Mouse (Mus musculus) MN1 (cell line): ENCODE data around the gene Rln3.
A peak's percentile ranks its signal among the peaks of the same experiment; 100 is the strongest.
"Not testable (repeated sequence)": the region's sequence is repeated elsewhere in the genome, so short reads cannot be mapped to it uniquely, and the experiment has no call there.

Experiments used
- DNase-seq: peaks from one replicate; pipeline ENCODE4 v3.0.0-alpha.2; 2016; ENCODE audit warnings: low spot score

Gene Rln3

GRCm38 (mm10) chr8:84021096-84021495, 23.7 kb downstream of the Rln3 start, which contains the start of gene Palm3:
Gene Palm3, plus strand, starts transcription at chr8:84021471.
- DNase-seq: no peak

DNA sequence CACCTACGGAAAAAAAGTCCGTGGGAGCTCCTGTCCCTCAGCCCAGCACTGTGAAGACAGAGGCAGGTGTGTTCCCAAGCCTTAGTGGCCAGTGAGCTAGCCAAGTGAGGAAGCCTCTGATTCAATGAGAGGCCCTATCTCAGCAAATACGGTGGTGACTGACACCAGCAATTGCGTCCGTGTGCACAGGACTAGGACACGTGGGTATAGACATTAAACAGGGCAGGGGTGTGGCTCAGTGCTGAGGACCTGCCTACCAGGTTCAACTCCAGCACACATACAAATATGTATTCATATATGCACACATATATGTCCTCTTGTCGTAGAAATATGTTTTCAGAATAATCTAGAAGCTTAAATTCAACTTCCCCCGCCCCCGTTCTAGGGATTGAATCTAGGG, 25.1 kb downstream of the Rln3 start:
- no peak for DNase-seq

GRCm38 (mm10) chr8:84015833-84016232, 29.0 kb downstream of the Rln3 start:
- no peak for DNase-seq

DNA sequence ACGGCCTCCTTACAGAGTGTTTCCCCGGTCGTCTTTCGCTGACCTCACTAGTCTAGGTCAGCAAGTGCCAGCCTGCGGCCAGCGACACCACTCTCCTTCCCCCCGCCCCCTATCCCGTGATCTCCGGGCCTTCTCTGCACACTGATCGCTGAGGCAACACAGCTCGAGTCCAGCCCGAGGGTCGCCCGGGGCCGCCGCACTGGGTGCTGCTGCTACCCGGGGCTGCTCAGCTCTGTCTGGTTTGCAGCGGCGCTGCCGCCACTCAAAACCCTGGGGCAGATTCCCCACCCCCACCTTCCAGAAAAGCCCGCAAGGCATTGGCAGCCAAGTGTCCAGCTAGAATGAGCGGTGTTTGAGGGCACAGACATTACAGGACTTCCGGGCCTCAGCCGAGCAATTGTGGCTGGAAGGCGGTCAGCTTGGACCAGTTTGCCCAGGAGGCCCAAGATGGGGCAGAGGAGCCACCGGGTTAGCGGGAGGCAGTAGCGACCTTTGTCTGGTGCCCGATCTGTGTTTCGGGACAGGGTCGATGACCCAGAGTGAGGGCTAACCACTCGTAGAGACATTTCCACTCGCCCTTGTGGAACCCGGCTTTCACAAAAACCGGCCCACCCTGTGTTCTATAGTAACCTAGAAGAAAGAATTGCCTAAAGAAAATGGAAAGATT, 32.2 kb downstream of the Rln3 start:
- peak; percentile 47 for DNase-seq

- DNase-seq: peak; percentile 57
Measured at GRCm38 (mm10) chr8:84011705-84012498, 32.9 kb downstream of the Rln3 start, which contains the start of gene 2210011C24Rik. Gene 2210011C24Rik, minus strand, starts transcription at chr8:84012171.

DNA sequence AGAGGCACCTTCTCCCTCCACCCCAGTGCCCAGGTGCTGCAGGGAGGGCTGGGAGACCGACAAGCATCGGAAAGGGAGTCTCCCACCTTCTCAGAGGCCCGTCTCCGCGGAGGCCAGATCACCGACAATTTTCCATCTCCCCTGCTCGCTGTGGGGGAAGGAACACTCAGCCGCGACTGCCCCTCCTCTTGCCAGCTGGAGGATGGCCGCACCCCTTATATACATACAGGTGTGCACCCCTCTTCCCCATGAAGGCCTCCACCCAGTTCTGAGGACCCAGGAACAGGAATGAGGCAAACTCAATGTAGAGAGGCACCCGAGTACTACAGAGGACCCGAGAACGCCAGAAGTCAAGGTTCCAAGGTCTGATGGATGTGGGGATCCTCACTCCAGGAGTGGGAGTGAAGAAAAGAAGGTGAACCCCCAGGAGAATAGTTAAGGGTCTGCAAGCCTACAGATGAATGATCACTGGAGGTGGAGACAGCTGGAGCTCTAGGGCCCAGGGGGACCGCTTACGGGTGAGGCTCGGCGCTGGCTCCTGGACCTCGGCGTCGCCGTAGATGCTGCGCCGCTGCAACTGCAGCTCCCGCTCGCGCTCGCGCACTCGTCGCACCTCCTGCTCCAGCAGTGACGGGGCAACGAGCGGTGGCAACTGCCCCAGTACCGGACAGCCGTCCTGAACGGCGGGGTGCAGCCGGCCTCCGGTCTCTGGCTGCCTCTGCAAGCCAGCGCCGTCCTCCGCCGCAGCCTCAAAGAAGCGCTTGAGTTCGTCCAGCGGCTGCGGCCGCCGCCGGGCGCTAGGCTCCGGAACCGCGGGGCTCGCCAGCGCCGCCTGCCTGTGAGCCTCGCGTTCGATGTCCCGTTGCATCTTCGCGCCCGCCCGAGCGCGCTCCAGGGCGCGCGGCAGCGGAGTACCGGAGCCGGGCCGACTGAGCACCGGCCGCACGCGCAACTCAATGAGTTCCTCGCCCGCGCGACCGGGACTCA, 33.9 kb downstream of the Rln3 start:
- peak; percentile 86 for DNase-seq

- peak; percentile 91 for DNase-seq
Measured at GRCm38 (mm10) chr8:84009876-84010275, 34.9 kb downstream of the Rln3 start.

GRCm38 (mm10) chr8:84008362-84008761, 36.4 kb downstream of the Rln3 start:
- DNase-seq: no peak

DNA sequence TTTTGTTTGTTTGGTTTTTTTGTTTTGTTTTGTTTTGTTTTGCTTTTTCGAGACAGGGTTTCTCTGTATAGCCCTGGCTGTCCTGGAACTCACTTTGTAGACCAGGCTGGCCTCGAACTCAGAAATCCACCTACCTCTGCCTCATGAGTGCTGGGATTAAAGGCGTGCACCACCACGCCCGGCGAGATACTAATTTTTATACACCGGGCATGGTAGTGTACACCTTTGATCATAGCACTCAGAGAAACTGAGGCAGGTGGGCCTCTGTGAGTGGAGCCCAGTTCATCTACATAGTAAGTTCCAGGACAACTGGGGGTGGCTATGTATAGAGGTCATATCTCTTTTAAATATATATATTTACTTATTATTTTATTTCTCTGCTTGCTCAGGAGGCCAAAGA, 39.3 kb downstream of the Rln3 start:
- DNase-seq: not testable (repeated sequence)

DNA sequence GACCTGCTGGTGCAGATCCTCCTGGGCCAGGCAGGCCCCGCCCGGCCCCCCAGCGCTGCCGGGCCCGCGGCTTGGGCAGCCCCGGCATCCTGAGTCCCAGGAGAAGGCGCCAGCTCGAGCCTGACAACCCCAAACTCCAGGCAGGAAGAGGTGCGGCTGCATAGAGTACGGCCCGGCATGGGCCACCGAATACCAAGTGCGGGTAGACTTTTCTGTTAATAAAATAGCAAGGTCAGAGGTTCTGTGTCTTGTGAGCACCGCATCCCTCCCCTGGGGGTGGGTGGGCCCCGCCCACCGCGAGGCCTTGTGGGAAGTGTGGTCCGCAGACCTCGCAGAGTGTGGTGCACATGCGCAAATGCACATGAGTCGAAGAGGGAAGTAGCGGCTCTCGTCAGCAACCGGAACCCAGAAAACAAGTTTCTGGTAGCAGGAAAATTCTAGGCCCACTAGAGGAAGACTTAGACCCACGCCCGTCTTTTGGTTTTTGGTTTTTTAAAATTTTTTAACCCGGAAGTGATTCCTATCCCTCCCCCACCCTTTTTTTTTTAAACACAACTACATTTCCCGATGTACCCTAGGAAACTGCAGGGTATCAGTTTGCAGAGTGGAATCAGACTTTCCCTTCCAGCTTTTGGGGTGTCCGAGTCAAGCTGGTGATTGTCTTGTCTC, 40.1 kb downstream of the Rln3 start:
- DNase-seq: peak; percentile 95

- DNase-seq: no peak
Measured at GRCm38 (mm10) chr8:84003612-84004246, 41.1 kb downstream of the Rln3 start.

DNA sequence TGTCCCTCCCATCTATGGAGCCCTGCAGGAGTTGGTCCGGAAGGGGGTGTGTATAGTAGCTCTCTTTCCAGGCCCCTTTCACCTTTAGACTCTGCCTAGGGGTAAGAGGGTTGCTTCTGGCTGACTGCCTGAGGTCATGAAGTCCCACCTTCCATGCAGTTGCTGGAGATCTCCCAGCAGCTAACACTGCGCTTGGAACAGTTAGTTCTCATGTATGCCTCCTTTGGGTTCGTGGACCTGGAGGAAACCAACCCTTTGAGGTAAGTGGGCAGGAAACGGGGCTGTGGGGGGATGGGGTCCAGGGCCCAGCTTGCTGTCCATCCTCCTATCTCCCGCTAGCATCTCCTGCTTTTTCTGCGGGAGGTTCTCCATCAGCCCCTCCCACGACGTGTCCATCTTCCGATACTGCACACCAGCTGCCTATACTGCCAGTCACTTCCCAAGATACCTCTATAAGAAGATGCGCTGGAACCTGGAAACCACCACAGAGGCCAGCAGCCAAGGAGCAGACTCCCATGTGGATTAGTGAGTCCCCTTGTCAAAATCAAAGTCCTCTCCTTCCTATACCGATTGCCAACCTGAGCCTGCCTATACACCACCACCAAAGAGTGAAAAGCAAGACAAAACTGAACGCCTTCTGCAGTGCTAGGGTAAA, 41.7 kb downstream of the Rln3 start:
- peak; percentile 72 for DNase-seq

DNA sequence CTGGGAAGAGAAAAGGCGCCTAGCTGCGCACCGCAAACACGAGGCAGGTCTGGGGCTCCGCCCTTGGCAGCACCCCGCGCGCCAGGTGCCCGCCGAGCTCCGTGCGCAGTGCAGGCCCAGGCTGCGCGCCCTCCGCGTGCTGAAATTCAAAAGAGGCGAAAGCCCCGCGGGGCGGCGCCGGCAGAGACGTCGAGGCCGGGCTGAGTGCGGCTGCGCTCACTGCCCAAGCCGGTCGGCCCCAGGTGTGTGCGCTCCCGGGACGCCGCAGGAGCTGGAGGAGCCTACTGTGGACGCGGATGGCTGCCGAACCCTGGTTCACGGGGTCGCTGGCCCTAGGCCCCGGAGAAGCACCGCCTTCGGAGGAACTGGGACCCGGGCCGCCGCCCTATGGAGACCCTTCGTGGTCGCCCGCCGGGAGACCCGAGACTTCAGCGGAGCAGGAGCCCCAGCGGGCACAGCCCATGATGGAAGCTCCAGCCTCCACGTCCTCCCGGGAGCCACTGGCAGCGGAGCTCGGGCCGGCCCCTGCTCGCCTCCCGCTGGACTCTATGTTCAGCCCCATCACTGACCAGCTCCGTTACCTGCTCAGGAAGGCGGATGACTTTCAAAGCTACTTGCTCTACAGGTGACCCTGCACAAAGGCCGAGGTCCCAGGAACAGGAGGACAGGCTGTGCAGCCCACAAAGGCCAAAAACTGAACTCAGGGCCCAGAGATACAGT, 43.4 kb downstream of the Rln3 start, which contains the start of gene 1700067K01Rik:
TSS of gene 1700067K01Rik (plus strand) at position 222 of the 720 bp plus-strand sequence.
- no peak for DNase-seq

DNA sequence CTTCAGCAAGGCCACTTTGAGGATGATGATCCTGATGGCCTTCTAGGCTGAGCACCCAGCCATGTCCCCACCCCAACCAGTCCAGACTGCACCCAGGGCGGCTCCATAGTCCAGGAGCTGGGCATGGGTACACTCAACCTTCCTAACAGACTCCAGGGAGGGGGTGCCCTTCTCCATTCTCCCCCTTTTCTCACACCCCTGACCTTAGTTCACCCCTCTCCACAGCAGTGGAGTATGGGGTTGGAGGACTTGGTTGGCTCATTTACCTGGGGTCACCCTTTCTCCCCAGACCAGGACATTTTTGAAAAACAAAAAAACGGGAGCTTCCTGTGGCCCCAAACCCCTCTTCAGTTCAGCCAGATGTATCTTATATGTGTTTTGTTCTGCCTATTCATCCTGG, 45.0 kb downstream of the Rln3 start:
- DNase-seq: no peak

- DNase-seq: no peak
Measured at GRCm38 (mm10) chr8:83999057-83999705, 45.6 kb downstream of the Rln3 start.

DNA sequence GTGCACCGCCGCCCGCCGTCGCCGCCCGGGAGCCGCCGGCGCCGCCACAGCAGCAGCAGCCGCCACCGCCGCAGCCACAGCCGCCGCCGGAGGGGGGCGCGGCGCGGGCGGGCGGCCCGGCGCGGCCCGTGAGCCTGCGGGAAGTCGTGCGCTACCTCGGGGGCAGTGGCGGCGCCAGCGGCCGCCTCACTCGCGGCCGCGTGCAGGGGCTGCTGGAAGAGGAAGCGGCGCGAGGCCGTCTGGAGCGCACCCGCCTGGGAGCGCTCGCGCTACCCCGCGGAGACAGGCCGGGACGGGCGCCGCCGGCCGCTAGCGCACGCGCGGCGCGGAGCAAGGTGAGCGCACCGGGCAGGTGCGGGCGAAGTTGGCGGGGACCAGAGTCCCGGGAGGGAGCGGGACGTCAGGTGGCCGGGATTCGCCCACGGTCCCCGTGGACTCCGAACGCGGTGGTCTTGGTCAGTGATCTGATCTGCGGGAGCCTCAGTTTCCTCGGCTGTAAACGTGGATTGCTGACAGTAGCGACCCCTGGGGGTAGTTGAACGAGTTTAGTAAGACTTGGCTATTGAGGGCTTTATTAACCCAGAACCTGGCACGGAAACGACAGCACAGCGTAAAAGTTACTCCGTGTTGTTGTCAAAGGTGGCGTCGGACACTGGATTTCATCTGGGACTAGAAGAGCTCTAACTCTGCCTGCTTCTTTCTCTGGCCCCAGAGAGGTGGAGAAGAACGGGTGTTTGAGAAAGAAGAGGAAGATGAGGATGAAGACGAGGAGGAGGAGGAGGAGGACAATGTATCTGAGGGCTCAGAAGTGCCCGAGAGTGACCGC, 46.4 kb downstream of the Rln3 start:
- DNase-seq: peak; percentile 81

- peak; percentile 81 for DNase-seq
Measured at GRCm38 (mm10) chr8:83997511-83998141, 47.2 kb downstream of the Rln3 start, which contains the start of gene Samd1. Gene Samd1, plus strand, starts transcription at chr8:83997672.
